Comparison of ENCODE assay signal across 1 mouse cellular context in genomic region chr11:34705108-34705446, GRCm38 (mm10).
TF ChIP-seq lines count a peak whose summit lies in the region.

No protein-coding gene starts in this region.

TF ChIP-seq in MEL, 35 proteins besides CTCF, POLR2A, EP300 and RAD21 (continued from another document):
- no peak for TF ChIP-seq ZNF384 (IDR thresholded peaks at IDR 0.05; ENCODE audit: low read depth, low read length)
